Mouse (Mus musculus): ENCODE data around the gene Slc35f1. TPM values are rescaled to one million over a fixed set of nuclear protein-coding genes. Genes with fewer than 3 reads are reported as not detected.

Slc35f1 gene
- polyA plus RNA-seq, 1 experiment from 2014 or later: 24.5 TPM

DNA sequence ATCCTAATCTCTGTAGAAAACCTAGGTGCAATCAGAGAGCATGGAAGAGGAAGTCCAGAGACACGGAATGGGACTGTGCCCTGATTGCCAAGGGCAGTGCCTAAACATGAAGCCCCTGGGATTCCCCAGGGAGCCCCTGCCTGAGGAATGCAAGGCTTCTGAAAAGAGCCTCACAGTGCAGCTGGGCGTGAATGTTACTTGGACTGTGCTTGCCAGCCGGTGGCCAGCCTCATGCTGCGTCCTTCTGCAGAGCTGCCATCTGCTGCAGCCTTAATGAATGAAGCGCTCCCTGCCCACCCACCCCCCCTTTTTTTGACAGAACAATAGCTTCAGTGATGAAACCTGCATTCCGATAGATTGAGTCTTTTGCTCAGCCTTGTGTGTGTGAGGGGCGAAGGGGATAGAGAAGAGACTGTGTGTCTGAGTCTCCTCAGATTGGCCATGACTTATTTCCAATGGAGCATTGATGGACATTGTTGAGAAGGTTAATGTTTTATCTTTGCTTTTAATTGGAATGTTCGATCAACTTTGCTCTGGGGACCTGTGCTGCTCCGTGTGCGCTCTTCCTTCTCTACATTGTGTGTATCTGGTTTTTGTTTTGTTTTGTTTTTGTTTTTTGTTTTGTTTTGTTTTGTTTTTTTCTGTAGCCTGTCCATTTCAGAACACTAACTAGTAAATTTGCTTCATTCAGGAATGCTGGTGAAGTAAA lies 52.5 kb downstream of the Slc35f1 start:
- Histone ChIP-seq H3K27ac (replicated peaks) (peak overlapping the region; percentile 67), H3K9ac (peak overlapping the region; percentile 54), H3K4me3 (peak overlapping the region; percentile 22), H3K4me1 (replicated peaks) (peaks cover 21% of the 10 kb centered on the region), H3K9me3 (no peaks in the 10 kb centered on the region), H3K27me3 (no peaks in the 10 kb centered on the region), H3K4me2 (peak overlapping the region; percentile 49), H3K36me3 (no peaks in the 10 kb centered on the region)
- 2% methylated on average over 10 of the region's 10 CpGs for WGBS
- ATAC-seq (ENCODE audit: low read depth): peak; percentile 98

DNA sequence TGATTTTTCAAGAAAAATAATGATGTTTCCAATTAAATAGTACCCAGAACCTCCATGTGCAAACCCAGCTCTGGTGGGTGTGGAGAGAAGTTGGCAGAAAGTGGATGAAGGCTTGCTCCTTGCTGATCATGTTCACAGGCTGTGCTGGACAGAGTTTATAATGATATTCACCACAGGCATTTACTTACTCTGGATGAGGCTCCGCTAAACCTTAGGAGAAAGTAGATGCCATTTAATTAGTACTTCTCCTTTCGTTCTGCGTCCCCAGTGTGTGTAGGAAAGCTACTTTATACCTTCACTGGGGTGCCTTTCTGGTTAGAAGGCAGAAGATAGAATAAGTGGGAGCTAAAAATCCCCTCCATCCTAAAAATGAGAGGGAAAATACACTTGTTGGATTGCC lies 53.5 kb downstream of the Slc35f1 start:
- Histone ChIP-seq H3K4me3 (no peak overlapping the region), H3K9me3 (no peaks in the 10 kb centered on the region), H3K36me3 (no peaks in the 10 kb centered on the region), H3K27ac (replicated peaks) (no peak overlapping the region), H3K27me3 (no peaks in the 10 kb centered on the region), H3K4me1 (replicated peaks) (peaks cover 29% of the 10 kb centered on the region), H3K4me2 (no peak overlapping the region), H3K9ac (no peak overlapping the region)
- 64% methylated on average over 3 of the region's 3 CpGs for WGBS
- ATAC-seq (ENCODE audit: low read depth): no peak

DNA sequence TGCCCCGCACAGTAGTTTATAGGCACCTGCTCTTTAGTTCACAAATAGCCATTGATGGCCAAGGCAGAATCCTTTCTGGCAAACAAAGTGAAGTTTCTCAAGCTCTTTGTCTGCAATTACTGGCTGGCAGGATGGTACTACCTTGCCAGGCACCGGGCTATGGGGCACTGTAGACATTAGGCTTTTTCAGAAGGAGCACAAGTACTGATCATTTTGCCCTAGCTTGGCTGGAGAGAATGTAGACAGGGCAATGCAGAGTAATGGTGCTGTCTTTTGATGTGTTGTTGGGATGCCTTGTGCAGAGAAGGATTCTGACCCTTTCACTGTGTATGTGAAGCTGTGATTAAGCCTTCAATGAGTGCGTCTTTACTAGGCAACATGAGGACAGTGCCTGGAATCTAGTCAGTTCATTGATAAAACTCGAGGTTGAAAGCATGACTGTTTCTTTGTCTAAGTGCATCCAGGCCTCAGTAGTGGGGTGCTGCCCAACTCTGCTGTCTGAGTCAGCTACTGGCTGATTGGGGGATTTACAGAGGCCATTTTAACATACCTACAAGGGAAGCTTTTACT lies 57.8 kb downstream of the Slc35f1 start:
- H3K4me3 ChIP-seq: no peak overlapping the region

DNA sequence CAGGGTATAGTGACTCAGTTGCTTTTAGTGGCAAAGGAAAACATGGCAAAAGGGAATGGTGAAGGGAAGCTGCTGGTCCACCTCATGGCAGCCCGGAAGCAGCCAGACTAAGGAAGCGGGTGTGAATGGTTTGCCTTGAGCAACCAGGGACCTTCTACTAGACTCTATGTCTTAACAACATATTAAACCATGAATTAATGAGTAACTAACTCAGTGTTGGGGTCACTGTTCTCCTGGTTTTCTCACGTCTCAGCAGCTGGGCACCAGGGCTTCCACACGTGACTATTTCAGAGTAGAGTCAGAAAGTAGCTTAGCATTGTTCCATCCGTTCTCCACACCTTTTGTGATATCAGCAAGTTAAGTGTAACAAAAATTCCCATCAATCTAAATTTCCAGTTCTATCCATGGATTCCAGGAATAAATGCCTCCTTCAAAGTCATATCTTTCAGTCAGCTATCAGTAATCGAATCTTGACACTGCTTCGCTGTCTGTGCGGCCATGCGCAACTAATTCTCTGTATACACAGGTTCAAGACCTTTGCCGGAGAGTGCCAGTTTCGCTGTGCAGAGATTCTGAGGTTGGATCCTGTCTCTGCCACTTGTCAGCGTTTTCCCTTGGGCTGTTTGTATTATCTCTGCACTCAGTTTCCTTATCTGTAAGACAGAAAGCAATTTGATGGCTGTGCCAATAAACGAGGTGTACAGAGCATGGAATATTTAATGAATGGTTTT lies 65.8 kb downstream of the Slc35f1 start:
- Histone ChIP-seq H3K4me2 (no peak overlapping the region), H3K9ac (no peak overlapping the region), H3K27me3 (no peaks in the 10 kb centered on the region), H3K4me1 (replicated peaks) (no peaks in the 10 kb centered on the region), H3K9me3 (no peaks in the 10 kb centered on the region), H3K4me3 (no peak overlapping the region), H3K36me3 (no peaks in the 10 kb centered on the region), H3K27ac (replicated peaks) (no peak overlapping the region)
- WGBS: 68% methylated on average over 13 of the region's 13 CpGs
- no peak for ATAC-seq (ENCODE audit: low read depth)

More for the DNA sequence above, 57.8 kb downstream of the Slc35f1 start:
- Histone ChIP-seq H3K9me3 (no peaks in the 10 kb centered on the region), H3K4me2 (no peak overlapping the region), H3K27ac (replicated peaks) (no peak overlapping the region), H3K27me3 (no peaks in the 10 kb centered on the region), H3K4me1 (replicated peaks) (peaks cover 21% of the 10 kb centered on the region), H3K9ac (no peak overlapping the region), H3K36me3 (no peaks in the 10 kb centered on the region)
- ATAC-seq (ENCODE audit: low read depth): peak; percentile 83; the same call in 1 of the 2 replicates
- WGBS: 54% methylated on average over 4 of the region's 4 CpGs

DNA sequence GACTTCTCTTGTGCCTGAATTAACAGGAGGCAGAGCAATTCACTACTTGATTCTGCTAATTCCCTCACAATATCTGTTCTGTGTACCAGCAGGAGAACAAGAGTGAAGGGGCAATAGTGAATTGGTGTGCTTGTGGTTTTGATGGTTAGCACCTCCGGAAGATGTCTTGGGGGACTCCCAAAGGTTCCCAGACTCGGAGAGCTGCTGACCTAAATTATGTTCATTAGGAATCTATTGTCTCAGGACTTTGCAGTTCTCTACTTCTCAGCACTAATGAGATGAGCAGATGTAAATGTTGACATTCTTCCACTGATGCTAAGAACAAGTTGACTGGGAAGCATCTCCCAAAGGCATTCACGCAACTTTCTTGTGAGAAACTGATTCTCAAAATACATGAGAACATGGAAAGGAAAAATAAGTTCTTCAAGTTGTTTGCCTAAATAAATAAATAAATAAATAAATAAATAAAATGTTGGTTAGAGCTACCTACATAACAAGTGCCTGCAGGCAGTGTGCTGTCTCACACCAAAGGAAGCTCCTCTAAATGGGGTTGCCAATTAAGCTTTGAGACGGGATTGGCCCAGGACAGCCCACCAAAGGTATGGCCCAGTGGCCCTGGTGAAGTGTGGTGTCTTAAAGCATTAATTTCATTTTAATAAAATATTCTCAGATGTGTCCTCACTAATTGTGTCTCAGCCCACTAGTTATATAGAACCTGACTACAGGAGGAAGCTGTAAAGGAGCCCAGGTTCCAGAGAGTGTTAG lies 67.3 kb downstream of the Slc35f1 start:
- Histone ChIP-seq H3K4me3 (no peak overlapping the region), H3K27ac (replicated peaks) (no peak overlapping the region), H3K4me2 (no peak overlapping the region), H3K27me3 (no peaks in the 10 kb centered on the region), H3K4me1 (replicated peaks) (no peaks in the 10 kb centered on the region), H3K9me3 (no peaks in the 10 kb centered on the region), H3K9ac (no peak overlapping the region), H3K36me3 (no peaks in the 10 kb centered on the region)
- 84% methylated on average over 4 of the region's 4 CpGs for WGBS
- no peak; the same call in 1 of the 2 replicates for ATAC-seq (ENCODE audit: low read depth)

DNA sequence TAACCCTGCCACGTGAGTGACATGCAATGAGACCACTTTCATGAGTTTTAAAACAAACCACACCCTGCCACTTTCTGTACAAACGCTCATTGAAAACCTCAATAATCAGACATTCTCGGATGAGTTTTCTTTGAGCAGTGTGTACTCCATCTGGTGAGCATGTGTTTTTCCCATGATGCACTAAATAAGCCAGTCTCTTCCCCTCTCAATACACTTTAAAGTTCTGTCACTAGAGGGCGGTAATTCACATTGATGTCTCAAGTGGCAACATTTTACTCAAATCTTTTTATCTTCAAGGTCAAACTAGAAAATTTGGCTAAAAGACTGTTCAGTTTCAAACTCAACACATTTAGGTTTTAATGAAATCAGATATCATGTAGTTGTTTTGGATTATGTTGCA lies 68.3 kb downstream of the Slc35f1 start:
- Histone ChIP-seq H3K36me3 (no peaks in the 10 kb centered on the region), H3K9me3 (no peaks in the 10 kb centered on the region), H3K4me1 (replicated peaks) (no peaks in the 10 kb centered on the region), H3K4me2 (no peak overlapping the region), H3K27ac (replicated peaks) (no peak overlapping the region), H3K27me3 (no peaks in the 10 kb centered on the region), H3K9ac (no peak overlapping the region), H3K4me3 (no peak overlapping the region)
- no peak for ATAC-seq (ENCODE audit: low read depth)
- WGBS: 33% methylated on average over 4 of the region's 4 CpGs

DNA sequence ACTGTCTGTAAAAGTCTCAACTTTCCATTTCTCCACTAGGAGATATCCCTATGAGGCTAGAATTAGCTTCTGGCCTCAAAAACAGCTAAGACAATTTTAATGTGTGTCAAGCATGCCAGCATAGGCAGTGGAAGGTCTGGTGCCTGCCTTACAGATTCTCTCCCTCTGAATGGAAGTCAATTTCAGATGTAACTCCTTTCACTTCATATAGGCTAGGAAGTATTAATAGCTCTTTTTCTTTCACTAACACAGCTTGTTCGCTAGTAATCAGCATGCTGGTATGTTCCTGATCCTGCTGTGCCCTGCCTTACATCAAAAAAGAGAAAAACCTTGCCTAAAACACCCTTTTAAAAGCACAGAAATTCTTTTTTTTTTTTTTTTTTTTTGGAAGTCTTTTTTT lies 70.2 kb downstream of the Slc35f1 start:
- 96% methylated on average over 1 of the region's 1 CpGs for WGBS
- no peak overlapping the region for H3K4me2 ChIP-seq
- H3K9me3 ChIP-seq: no peaks in the 10 kb centered on the region
- no peaks in the 10 kb centered on the region for H3K4me1 ChIP-seq (replicated peaks)
- H3K27me3 ChIP-seq: no peaks in the 10 kb centered on the region
- no peaks in the 10 kb centered on the region for H3K36me3 ChIP-seq
- ATAC-seq (ENCODE audit: low read depth): no peak
- H3K4me3 ChIP-seq: no peak overlapping the region
- no peak overlapping the region for H3K9ac ChIP-seq
- H3K27ac ChIP-seq (replicated peaks): no peak overlapping the region

DNA sequence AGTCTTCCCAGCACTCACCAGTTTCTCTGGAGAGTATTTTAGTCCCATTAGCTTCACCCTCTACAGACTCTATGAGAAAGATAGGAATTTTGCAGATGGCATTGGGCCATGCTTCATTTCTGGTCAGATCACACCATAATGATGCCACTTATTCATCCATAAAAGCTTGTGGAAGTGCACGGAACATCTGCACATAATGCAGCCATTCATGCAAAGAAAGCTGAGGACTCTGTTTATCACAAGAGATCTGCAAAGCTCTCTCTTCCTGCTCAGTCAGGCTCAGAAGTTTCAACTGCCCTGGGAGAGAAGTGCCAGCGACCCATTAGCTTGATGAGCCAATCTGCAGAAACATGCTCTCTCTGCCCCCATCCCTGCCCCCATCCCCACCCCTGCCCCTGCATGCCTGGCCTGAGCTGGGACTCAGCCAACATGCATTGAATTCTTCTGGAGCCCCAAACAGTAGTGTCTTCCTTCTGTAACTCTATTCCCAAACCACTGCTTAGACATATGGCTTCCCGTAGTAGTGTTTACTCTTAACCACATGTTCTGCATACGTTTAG lies 89.7 kb downstream of the Slc35f1 start:
- H3K36me3 ChIP-seq: no peaks in the 10 kb centered on the region
- peak; percentile 77 for ATAC-seq (ENCODE audit: low read depth)
- no peaks in the 10 kb centered on the region; the same call in 1 of the 2 replicates for H3K9me3 ChIP-seq
- H3K27ac ChIP-seq (replicated peaks): peak overlapping the region; percentile 46; the same call in 1 of the 2 replicates
- H3K27me3 ChIP-seq: no peaks in the 10 kb centered on the region
- no peak overlapping the region for H3K4me2 ChIP-seq
- H3K4me1 ChIP-seq (replicated peaks): 0 out of 2 replicates have a peak, but pooled peaks cover 11% of the 10 kb centered on the region
- no peak overlapping the region for H3K4me3 ChIP-seq
- WGBS: 58% methylated on average over 4 of the region's 4 CpGs
- no peak overlapping the region for H3K9ac ChIP-seq

DNA sequence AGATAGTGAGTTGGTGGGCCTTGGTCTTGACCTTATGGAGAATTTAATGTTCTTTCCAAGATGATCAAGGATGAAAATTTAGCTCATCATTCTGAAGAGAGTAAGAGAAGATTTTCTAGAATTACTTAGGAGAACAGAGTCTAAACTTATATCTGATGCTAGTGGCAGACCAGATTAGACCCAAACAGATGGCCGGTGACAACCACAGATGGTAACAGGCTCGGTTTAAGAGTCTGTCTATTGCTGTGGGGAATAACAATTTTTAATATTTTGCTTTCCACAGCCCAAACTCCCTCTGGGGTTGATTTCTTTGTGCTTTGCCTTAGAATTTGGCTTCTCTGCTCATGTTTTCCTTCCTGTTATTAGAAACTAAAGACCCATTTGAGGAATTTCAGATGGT lies 96.7 kb downstream of the Slc35f1 start:
- ATAC-seq (ENCODE audit: low read depth): no peak
- Histone ChIP-seq H3K4me3 (no peak overlapping the region), H3K9me3 (no peaks in the 10 kb centered on the region), H3K36me3 (no peaks in the 10 kb centered on the region), H3K4me2 (no peak overlapping the region), H3K4me1 (replicated peaks) (no peaks in the 10 kb centered on the region), H3K9ac (no peak overlapping the region), H3K27me3 (no peaks in the 10 kb centered on the region), H3K27ac (replicated peaks) (no peak overlapping the region)
- WGBS: 79% methylated on average over 2 of the region's 2 CpGs

DNA sequence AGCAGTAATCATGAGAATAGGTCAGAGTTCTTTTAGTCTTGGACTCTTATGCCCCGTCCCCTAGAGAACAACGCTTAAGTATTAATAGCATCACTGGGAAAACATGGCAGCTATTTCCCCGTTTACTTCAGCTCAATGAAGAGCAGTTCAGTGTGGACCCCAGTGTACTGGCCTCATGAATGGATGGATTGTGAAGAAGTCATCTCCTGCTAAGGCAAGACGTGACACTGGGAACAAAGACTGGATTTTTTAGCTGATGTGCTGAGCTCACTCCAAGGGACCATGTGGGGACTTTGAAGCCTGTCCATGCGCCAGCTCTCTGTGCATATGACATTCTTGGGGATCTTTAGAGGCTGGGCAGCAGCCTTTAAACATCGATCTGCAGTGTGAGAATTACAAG lies 101.2 kb downstream of the Slc35f1 start:
- Histone ChIP-seq H3K27me3 (no peaks in the 10 kb centered on the region), H3K4me1 (replicated peaks) (no peaks in the 10 kb centered on the region), H3K9me3 (no peaks in the 10 kb centered on the region), H3K36me3 (no peaks in the 10 kb centered on the region), H3K27ac (replicated peaks) (no peak overlapping the region), H3K4me3 (no peak overlapping the region), H3K4me2 (no peak overlapping the region), H3K9ac (no peak overlapping the region)
- peak; percentile 36; the same call in 1 of the 2 replicates for ATAC-seq (ENCODE audit: low read depth)
- WGBS: 74% methylated on average over 6 of the region's 6 CpGs

DNA sequence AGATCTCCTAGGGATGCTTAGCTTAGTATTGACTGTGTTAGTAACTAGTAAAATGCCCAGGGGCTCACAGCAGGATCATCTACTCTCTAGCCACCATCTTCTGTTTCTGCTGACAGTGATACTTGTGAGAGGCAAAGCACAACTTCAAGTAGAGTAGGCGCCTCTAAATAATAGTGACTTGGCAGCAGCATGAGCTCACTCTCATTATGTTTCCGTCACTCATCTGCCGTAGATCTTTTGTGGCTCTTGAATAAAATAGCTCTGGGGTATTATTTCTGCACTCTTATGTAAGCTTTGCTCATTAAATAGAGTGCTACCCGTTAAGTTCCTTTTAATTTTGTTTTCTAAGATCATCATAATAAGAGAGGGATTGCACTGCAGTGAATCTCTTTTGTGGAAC lies 107.1 kb downstream of the Slc35f1 start:
- Histone ChIP-seq H3K36me3 (no peaks in the 10 kb centered on the region), H3K27me3 (no peaks in the 10 kb centered on the region), H3K9me3 (no peaks in the 10 kb centered on the region), H3K27ac (replicated peaks) (no peak overlapping the region), H3K4me2 (no peak overlapping the region), H3K4me3 (no peak overlapping the region), H3K9ac (no peak overlapping the region), H3K4me1 (replicated peaks) (no peaks in the 10 kb centered on the region)
- WGBS: 48% methylated on average over 4 of the region's 4 CpGs
- no peak for ATAC-seq (ENCODE audit: low read depth)
